Mouse (Mus musculus): ENCODE results near the gene Pdzd8. TPM values are rescaled to one million over a fixed set of nuclear protein-coding genes. Genes with fewer than 3 reads are reported as not detected.

The Pdzd8 gene
- 10 to 100 TPM; 12.2 to 12.7 TPM for total RNA-seq (2021)
- long read RNA-seq, experiment 1, full-length matches to known transcripts = 3 of 5 reads
- long read RNA-seq, experiment 1, partial matches to known transcripts = 0 of 5 reads
- long read RNA-seq, experiment 1, other reads (novel, unspliced or antisense) = 2 of 5 reads
- long read RNA-seq, experiment 2, full-length matches to known transcripts = 1 of 4 reads
- long read RNA-seq, experiment 2, partial matches to known transcripts = 0 of 4 reads
- long read RNA-seq, experiment 2, other reads (novel, unspliced or antisense) = 3 of 4 reads

GRCm38 (mm10) chr19:59345658-59346283, at the start of gene Pdzd8:
Pdzd8 (minus strand) TSS chr19:59345780.
- peak; percentile 89 for DNase-seq

GRCm38 (mm10) chr19:59393777-59394441, 48.3 kb upstream of the Pdzd8 start:
- no peak for DNase-seq

- DNase-seq = peak; percentile 48
Measured at GRCm38 (mm10) chr19:59388847-59389606, 43.4 kb upstream of the Pdzd8 start.

GRCm38 (mm10) chr19:59388399-59388798, 42.8 kb upstream of the Pdzd8 start:
- no peak for DNase-seq

- DNase-seq = no peak
Measured at GRCm38 (mm10) chr19:59387178-59387577, 41.6 kb upstream of the Pdzd8 start.

- DNase-seq = no peak
Measured at GRCm38 (mm10) chr19:59384582-59385495, 39.3 kb upstream of the Pdzd8 start.

GRCm38 (mm10) chr19:59382416-59382917, 36.9 kb upstream of the Pdzd8 start:
- no peak for DNase-seq

GRCm38 (mm10) chr19:59379995-59380394, 34.4 kb upstream of the Pdzd8 start:
- DNase-seq = no peak

GRCm38 (mm10) chr19:59376481-59376880, 30.9 kb upstream of the Pdzd8 start:
- no peak for DNase-seq

GRCm38 (mm10) chr19:59374940-59375339, 29.4 kb upstream of the Pdzd8 start:
- DNase-seq = no peak

GRCm38 (mm10) chr19:59372928-59373327, 27.3 kb upstream of the Pdzd8 start:
- no peak for DNase-seq

GRCm38 (mm10) chr19:59371016-59371415, 25.4 kb upstream of the Pdzd8 start:
- DNase-seq = no peak

- DNase-seq = no peak
Measured at GRCm38 (mm10) chr19:59367892-59368291, 22.3 kb upstream of the Pdzd8 start.

- DNase-seq = no peak
Measured at GRCm38 (mm10) chr19:59366724-59367123, 21.1 kb upstream of the Pdzd8 start.

- no peak for DNase-seq
Measured at GRCm38 (mm10) chr19:59363666-59364065, 18.1 kb upstream of the Pdzd8 start.

- DNase-seq = no peak
Measured at GRCm38 (mm10) chr19:59362646-59363045, 17.1 kb upstream of the Pdzd8 start.

- no peak for DNase-seq
Measured at GRCm38 (mm10) chr19:59360486-59360896, 14.9 kb upstream of the Pdzd8 start.

- no peak for DNase-seq
Measured at GRCm38 (mm10) chr19:59359202-59359601, 13.6 kb upstream of the Pdzd8 start.

GRCm38 (mm10) chr19:59357878-59358277, 12.3 kb upstream of the Pdzd8 start:
- DNase-seq = no peak

GRCm38 (mm10) chr19:59356843-59357595, 11.4 kb upstream of the Pdzd8 start:
- no peak for DNase-seq

- no peak for DNase-seq
Measured at GRCm38 (mm10) chr19:59356388-59356787, 10.8 kb upstream of the Pdzd8 start.

Measured in gastrocnemius, postnatal 25 days (tissue).